Mouse (Mus musculus): ENCODE results near the gene Gm5617. TPM values are rescaled to one million over a fixed set of nuclear protein-coding genes. Genes with fewer than 3 reads are reported as not detected.
"Not testable (repeated sequence)": the region's sequence is repeated elsewhere in the genome, so short reads cannot be mapped to it uniquely, and the experiment has no call there.

The Gm5617 gene
- polyA plus RNA-seq (2015; fragmentation: Nextera tagmentation; extraction: Ambion mirVana): 20.7 and 24.6 TPM in 2 replicates

DNA sequence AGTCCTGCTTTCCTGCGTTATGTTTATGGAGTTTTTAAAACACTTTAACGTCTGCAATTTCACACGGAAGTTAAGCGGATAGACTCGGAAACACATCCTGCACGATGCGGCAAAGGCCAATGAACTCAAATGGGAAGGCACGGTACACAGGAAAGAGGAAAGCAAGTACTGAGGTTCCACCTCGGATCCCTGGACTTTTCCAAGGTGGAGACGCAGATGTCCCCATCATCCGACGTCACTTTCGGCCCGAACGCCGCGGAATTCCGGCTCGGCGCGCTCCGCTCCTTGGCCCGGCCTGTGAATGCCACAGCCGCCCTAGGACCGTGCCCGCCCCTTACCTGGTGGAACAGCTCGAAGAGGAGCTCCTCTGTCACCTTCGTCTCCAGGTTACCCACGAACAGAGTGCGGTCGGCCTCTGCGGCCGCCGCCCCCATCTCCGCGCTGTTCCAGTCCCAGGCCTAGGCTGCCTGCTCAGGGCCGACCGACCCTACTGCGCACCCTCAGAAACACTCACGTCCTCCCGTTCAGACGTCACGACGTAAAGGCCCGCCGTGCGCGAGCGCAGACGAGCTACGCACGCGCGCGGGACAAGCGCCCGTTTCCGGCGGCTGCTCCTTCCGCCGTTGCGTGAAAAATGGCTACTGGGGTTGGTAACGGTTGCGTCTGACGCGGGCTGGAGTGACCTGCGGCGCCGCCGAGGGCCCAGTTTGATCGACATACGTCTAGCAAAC lies at the start of gene Gm5617, which contains the start of gene Rbm7:
Gene Gm5617 (plus strand): TSS at position 626 of the 731 bp plus-strand sequence.
Gene Rbm7 (minus strand): TSS at position 483 of the 731 bp plus-strand sequence.
- H3K4me3 ChIP-seq (replicated peaks): peak within 1 kb of the TSS; percentile 96
- peak within 1 kb of the TSS; percentile 96 for H3K27ac ChIP-seq (replicated peaks)
- no peaks in the 10 kb centered on the region; the same call in none of the 2 replicates for H3K27me3 ChIP-seq (replicated peaks)
- H3K4me1 ChIP-seq: peaks cover 26% of the 10 kb centered on the region
- no peaks in the 10 kb centered on the region for H3K9me3 ChIP-seq (replicated peaks)
- H3K9ac ChIP-seq (replicated peaks): peak within 1 kb of the TSS; percentile 97
- under 1% methylated on average over 71 of the region's 72 CpGs for WGBS
- H3K4me2 ChIP-seq: peak within 1 kb of the TSS; percentile 90
- ATAC-seq (ENCODE audit: low FRiP score): peak; percentile 100
- peaks cover 28% of the 10 kb centered on the region for H3K36me3 ChIP-seq

DNA sequence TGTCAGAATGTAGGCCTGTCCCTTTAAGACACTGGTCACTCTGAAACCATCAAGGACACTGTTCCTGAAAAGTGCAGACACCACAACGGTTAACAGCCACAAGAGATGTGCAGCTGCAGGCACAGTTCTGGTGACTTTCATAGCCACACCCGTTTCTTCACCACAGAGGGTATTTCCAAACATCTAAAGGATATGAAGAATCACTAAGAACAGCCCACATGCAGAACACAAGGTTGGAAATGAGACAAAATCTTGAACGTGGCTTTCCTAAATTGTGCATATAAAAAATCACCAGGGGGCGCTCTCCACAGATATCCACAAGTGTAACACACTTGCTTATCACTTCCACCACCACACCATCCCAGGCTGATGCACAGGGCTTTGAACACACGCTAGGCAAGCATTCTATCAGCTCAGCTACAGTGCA lies 47.4 kb upstream of the Gm5617 start:
- Histone ChIP-seq H3K4me2 (no peak overlapping the region), H3K9ac (replicated peaks) (no peak overlapping the region), H3K36me3 (no peaks in the 10 kb centered on the region), H3K9me3 (replicated peaks) (no peaks in the 10 kb centered on the region), H3K27me3 (replicated peaks) (no peaks in the 10 kb centered on the region), H3K27ac (replicated peaks) (no peak overlapping the region), H3K4me1 (peaks cover 5% of the 10 kb centered on the region; the same call in 1 of the 2 replicates), H3K4me3 (replicated peaks) (no peak overlapping the region)
- ATAC-seq (ENCODE audit: low FRiP score): no peak
- 48% methylated on average over 5 of the region's 5 CpGs for WGBS

DNA sequence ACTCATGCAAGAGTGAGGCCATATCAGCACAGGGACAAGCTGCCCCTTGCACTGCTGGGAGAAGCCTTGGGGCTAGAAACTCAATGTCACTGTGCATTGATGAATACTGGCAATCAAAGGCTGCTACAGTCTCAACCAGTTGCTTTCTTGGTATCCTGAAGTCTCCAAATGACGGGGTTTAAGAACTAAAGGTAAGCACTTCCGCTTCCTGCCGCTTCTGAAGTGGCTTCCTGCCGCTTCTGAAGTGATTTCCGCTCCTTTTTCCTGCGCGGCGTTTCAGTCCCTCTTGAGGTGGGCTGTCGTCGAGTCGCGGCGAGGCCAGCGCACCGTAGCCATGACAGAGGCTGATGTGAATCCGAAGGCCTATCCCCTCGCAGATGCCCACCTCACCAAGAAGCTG lies 45.2 kb upstream of the Gm5617 start:
- Histone ChIP-seq H3K4me1 (peaks cover 5% of the 10 kb centered on the region; the same call in 1 of the 2 replicates), H3K36me3 (no peaks in the 10 kb centered on the region), H3K27me3 (replicated peaks) (no peaks in the 10 kb centered on the region), H3K27ac (replicated peaks) (no peak overlapping the region), H3K9me3 (replicated peaks) (no peaks in the 10 kb centered on the region), H3K9ac (replicated peaks) (no peak overlapping the region), H3K4me2 (no peak overlapping the region), H3K4me3 (replicated peaks) (no peak overlapping the region)
- 92% methylated on average over 17 of the region's 17 CpGs for WGBS
- ATAC-seq (ENCODE audit: low FRiP score): no peak

DNA sequence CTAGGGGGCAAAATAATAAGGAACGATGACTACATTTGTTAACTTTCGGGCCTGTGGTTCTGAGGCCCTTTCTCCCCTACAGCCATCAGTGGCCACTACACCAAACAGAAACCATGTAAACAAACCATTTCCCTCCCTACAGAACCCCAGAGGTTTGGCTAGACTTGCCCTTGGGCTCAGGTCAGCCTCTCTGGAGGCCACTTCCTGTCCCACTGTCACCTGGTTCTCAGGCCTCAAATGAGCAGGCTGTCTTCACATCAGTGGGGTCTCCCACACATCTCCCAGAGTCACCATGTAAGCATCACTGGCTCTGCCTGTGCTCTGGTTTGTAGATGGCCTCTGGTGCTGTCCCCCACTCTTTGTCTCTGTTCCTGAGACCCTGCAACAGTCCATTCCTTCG lies 39.3 kb upstream of the Gm5617 start:
- no peaks in the 10 kb centered on the region for H3K36me3 ChIP-seq
- no peaks in the 10 kb centered on the region for H3K9me3 ChIP-seq (replicated peaks)
- H3K27ac ChIP-seq (replicated peaks): no peak overlapping the region
- ATAC-seq (ENCODE audit: low FRiP score): no peak
- H3K4me3 ChIP-seq (replicated peaks): no peak overlapping the region
- no peak overlapping the region for H3K9ac ChIP-seq (replicated peaks)
- 88% methylated on average over 3 of the region's 3 CpGs for WGBS
- H3K4me2 ChIP-seq: no peak overlapping the region
- H3K4me1 ChIP-seq: peaks cover 5% of the 10 kb centered on the region; the same call in 1 of the 2 replicates
- no peaks in the 10 kb centered on the region for H3K27me3 ChIP-seq (replicated peaks)

DNA sequence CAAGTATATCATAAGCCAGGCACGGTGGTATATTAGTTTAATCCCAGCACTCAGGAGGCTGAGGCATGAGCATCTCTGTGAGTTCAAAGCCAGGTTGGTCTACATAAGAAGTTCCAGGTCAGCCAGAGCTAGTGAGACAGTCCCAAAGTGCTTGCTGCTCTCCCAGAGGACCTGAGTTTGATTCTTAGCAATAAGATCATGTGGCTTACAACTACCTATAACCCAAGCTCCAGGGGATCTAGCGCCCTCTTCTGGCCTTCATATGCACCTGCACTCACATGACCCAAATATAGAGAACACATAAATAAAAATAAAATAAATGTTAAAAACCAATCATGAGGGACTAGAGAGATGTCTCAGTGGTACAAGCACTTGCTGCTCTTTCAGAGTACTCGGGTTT lies 36.4 kb upstream of the Gm5617 start:
- Histone ChIP-seq H3K4me1 (no peaks in the 10 kb centered on the region), H3K4me2 (no peak overlapping the region), H3K27ac (replicated peaks) (no peak overlapping the region), H3K9me3 (replicated peaks) (no peaks in the 10 kb centered on the region), H3K4me3 (replicated peaks) (no peak overlapping the region), H3K27me3 (replicated peaks) (no peaks in the 10 kb centered on the region), H3K36me3 (no peaks in the 10 kb centered on the region), H3K9ac (replicated peaks) (no peak overlapping the region)
- 68% methylated on average over 3 of the region's 3 CpGs for WGBS
- ATAC-seq (ENCODE audit: low FRiP score): no peak

DNA sequence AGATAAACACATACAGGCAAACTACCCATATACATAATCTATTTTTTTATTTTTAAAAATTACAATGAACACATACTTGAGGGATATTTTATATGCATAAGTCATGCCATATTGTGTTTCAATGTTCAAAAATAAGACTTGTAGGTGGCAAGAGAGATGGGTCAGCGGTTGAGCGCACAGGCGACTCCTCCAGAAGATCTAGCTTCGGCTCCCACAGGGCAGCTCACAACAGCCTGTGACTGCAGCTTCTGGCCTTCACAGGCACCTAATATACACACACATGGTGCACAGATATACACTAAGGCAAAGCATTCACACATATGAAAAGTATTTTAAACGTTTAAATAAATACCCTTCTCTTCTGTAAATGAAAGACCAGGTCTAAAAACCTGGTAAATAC lies 35.9 kb upstream of the Gm5617 start:
- Histone ChIP-seq H3K27me3 (replicated peaks) (no peaks in the 10 kb centered on the region), H3K4me3 (replicated peaks) (no peak overlapping the region), H3K9me3 (replicated peaks) (no peaks in the 10 kb centered on the region), H3K9ac (replicated peaks) (no peak overlapping the region), H3K36me3 (no peaks in the 10 kb centered on the region), H3K27ac (replicated peaks) (no peak overlapping the region), H3K4me2 (no peak overlapping the region), H3K4me1 (no peaks in the 10 kb centered on the region)
- 95% methylated on average over 5 of the region's 5 CpGs for WGBS
- no peak for ATAC-seq (ENCODE audit: low FRiP score)

DNA sequence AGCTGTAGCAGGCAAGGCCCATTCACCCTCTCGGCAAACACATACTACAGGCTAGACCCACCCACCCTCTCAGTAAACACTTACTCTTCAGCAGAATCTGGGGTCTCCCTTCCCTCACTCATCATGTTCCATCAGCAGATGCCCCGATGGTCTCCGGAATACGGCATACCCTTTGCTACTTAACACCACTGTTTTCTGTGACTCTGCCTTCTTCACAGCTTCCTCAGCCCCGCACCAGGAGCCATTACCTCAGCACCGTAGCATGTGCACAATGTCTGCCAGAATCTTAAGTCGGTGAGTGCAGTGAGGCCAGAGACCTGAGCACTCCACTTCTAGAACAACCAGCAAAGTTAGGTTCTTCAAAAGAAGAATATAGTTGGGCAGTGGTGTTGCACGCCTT lies 34.5 kb upstream of the Gm5617 start:
- ATAC-seq (ENCODE audit: low FRiP score): no peak
- H3K4me2 ChIP-seq: no peak overlapping the region
- no peak overlapping the region for H3K9ac ChIP-seq (replicated peaks)
- no peak overlapping the region for H3K27ac ChIP-seq (replicated peaks)
- no peaks in the 10 kb centered on the region for H3K9me3 ChIP-seq (replicated peaks)
- H3K4me3 ChIP-seq (replicated peaks): no peak overlapping the region
- no peaks in the 10 kb centered on the region for H3K36me3 ChIP-seq
- H3K27me3 ChIP-seq (replicated peaks): no peaks in the 10 kb centered on the region
- H3K4me1 ChIP-seq: no peaks in the 10 kb centered on the region
- 96% methylated on average over 8 of the region's 8 CpGs for WGBS

DNA sequence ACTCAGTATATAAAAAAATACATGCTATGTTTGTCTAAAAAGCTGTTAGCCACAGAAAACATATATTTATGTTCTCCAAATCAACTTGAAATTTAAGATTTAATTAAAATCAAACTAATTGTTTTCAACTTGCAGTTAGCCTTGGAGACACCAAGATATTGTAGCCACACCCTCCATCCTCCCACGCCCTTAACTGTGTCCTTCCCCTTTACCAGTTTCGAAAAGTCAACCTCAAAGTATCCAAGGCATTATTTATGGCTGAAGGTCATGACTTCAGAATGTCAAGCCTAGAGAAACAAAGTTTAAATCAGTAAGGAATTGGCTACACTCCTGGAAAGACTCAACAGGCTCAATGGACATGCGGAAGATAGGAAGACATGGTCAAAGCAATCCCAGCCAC lies 33.7 kb upstream of the Gm5617 start:
- Histone ChIP-seq H3K9me3 (replicated peaks) (no peaks in the 10 kb centered on the region), H3K4me1 (no peaks in the 10 kb centered on the region), H3K27me3 (replicated peaks) (no peaks in the 10 kb centered on the region), H3K4me3 (replicated peaks) (no peak overlapping the region), H3K36me3 (no peaks in the 10 kb centered on the region), H3K4me2 (no peak overlapping the region), H3K27ac (replicated peaks) (no peak overlapping the region), H3K9ac (replicated peaks) (no peak overlapping the region)
- 91% methylated on average over 3 of the region's 3 CpGs for WGBS
- no peak for ATAC-seq (ENCODE audit: low FRiP score)

DNA sequence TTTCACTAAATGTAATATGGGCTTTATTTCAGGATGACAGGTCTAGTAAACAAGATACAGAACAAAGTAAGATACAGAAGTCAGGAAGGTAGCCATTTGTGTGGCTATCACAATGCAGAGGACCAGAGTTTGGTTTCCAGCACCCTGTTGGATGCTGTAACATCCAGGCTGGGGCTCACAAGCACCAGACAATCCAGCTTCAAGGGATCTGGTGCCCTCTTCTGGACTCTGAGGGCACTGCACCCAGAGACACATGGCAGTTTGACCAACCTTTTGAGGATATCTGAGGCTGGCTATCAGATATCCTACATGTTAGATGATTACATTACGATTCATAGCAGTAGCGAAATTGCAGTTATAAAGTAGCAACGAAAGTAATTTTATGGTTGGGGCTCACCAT lies 29.6 kb upstream of the Gm5617 start:
- Histone ChIP-seq H3K4me3 (replicated peaks) (no peak overlapping the region), H3K4me2 (no peak overlapping the region), H3K36me3 (peaks cover 16% of the 10 kb centered on the region), H3K4me1 (no peaks in the 10 kb centered on the region), H3K9ac (replicated peaks) (no peak overlapping the region), H3K9me3 (replicated peaks) (no peaks in the 10 kb centered on the region), H3K27me3 (replicated peaks) (no peaks in the 10 kb centered on the region), H3K27ac (replicated peaks) (no peak overlapping the region)
- ATAC-seq (ENCODE audit: low FRiP score): no peak
- WGBS: 95% methylated on average over 3 of the region's 3 CpGs

DNA sequence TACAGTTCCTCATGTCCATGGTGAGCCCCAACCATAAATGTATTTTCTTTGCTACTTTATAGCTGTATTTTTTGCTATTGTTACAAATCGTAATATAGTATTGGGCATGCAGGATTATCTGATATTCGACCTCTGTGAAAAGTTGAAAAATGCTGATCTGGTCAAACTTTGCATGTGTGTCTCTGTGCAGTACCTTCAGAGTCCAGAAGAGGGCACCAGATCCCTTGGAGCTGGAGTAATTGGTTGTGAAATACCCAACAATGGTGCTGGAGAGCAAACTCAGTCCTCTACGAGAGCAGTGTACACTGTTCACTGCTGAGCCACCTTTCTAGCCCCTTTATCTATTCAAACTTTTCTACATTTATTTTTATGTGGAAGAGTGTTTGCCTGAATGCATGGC lies 28.4 kb upstream of the Gm5617 start:
- Histone ChIP-seq H3K36me3 (peaks cover 27% of the 10 kb centered on the region), H3K4me1 (no peaks in the 10 kb centered on the region), H3K4me3 (replicated peaks) (no peak overlapping the region), H3K27ac (replicated peaks) (no peak overlapping the region), H3K27me3 (replicated peaks) (no peaks in the 10 kb centered on the region), H3K9ac (replicated peaks) (no peak overlapping the region), H3K9me3 (replicated peaks) (no peaks in the 10 kb centered on the region), H3K4me2 (no peak overlapping the region)
- no peak for ATAC-seq (ENCODE audit: low FRiP score)
- 56% methylated on average over 3 of the region's 3 CpGs for WGBS

DNA sequence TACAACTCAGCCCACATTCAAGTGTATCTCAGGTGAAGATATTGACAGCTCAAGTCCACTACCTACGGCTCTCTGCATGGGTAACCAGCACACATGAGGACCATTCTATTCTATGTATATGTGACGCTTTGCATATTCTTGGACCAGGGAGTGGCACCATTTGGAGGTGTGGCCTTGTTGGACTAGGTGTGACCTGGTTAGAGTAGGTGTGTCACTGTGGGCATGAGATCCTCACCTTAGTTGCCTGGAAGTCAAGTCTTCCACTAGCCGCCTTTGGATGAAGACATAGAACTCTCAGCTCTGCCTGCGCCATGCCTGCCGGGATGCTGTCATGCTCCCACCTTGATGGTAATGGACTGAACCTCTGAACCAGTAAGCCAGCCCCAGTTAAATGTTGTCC lies 27.8 kb upstream of the Gm5617 start:
- H3K27ac ChIP-seq (replicated peaks); H3K9me3 ChIP-seq (replicated peaks); H3K4me1 ChIP-seq; H3K27me3 ChIP-seq (replicated peaks); H3K4me2 ChIP-seq; H3K9ac ChIP-seq (replicated peaks); H3K4me3 ChIP-seq (replicated peaks); ATAC-seq (ENCODE audit: low FRiP score): not testable (repeated sequence)
- H3K36me3 ChIP-seq: peaks cover 29% of the 10 kb centered on the region
- WGBS: 95% methylated on average over 5 of the region's 5 CpGs

DNA sequence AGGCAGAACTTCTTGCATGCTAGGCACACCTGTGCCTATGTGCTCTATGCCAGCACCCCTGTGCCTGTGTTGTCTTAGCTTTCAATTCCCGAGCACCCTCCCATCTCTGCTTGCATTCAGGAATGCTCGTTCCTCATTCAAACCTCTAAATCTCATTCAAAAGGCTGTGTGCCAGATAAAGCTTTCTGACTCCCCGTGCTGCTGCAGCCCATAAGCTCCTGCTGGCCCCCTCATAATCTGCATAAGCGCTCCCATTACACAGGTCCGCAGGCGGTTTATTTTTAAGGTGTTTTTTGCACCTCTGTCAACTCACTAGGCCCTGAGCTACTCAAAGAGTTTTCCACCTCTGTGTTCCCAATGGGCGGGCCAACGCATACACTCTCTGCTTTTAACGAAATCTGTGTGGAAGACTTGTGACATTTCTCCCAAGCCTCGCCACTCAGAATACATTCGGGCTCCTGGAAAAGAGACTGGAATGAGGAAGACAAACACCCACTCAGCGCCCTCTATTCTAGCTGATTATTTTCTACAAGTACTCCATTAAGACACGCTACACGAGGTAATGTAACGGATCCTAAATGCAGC lies 22.7 kb upstream of the Gm5617 start:
- 89% methylated on average over 15 of the region's 15 CpGs for WGBS

More for the DNA sequence above, 22.7 kb upstream of the Gm5617 start:
- no peak for ATAC-seq (ENCODE audit: low FRiP score)
- Histone ChIP-seq H3K4me3 (replicated peaks) (no peak overlapping the region), H3K9me3 (replicated peaks) (no peaks in the 10 kb centered on the region), H3K4me1 (no peaks in the 10 kb centered on the region), H3K27ac (replicated peaks) (no peak overlapping the region), H3K9ac (replicated peaks) (no peak overlapping the region), H3K4me2 (no peak overlapping the region), H3K36me3 (peaks cover 36% of the 10 kb centered on the region), H3K27me3 (replicated peaks) (no peaks in the 10 kb centered on the region)
